ENCODE assay signal across 8 mouse cellular contexts in the genomic region with DNA sequence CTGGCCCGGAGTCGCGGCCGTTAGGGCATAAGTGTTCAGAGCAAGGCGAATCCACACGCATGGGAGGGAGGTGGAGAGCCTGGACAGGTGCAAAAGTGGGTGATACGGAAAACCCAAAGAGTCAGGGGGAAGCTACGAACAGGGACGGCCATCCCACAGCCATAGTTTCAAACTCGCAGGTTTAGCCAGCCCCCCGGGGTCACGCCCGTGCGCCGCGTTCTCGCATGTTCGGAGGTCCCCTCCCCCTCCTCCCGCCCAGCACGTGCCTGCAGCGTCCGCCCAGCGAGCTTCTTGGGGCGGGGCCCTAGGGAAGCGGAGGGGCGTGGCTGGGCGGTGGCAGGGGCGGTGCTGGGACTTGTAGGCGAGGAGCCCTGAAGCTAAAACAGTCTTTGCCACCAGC. TPM values are rescaled to one million over a fixed set of nuclear protein-coding genes. Genes with fewer than 3 reads are reported as not detected.
A peak's percentile ranks its signal among the peaks of the same experiment; 100 is the strongest.
DNase-seq lines count a peak whose midpoint lies in the region; ATAC-seq and TF ChIP-seq lines count a peak whose summit lies in the region.

No protein-coding gene starts in this region.

- H3K4me1 ChIP-seq in E14TG2a.4 (replicated peaks; ENCODE audit: low read depth, low read length), result peaks cover 56% of the 10 kb centered on the region
- peaks cover 8% of the 10 kb centered on the region for H3K4me1 ChIP-seq in forebrain, postnatal 0 days (ENCODE audit: insufficient read depth)
- peaks cover 49% of the 10 kb centered on the region for H3K4me1 ChIP-seq in lung, embryonic 15.5 days
- H3K4me1 ChIP-seq in olfactory bulb, adult 2 months (ENCODE audit: control insufficient read depth, insufficient read depth, low read length), result peaks cover 26% of the 10 kb centered on the region

- peak; percentile 75 for ATAC-seq in forebrain, postnatal 0 days
- peak; percentile 79; the same call in 1 of the 2 replicates for ATAC-seq in lung, embryonic 15.5 days (ENCODE audit: borderline replicate concordance, extremely low read depth, low FRiP score, low TSS enrichment)

- peak overlapping the region; percentile 33 for H3K9ac ChIP-seq in forebrain, postnatal 0 days
- peak overlapping the region; percentile 25 for H3K9ac ChIP-seq in lung, embryonic 15.5 days

- peak; percentile 86 to 90 for DNase-seq in cerebellum, adult 18-20 months
- peak; percentile 83 for DNase-seq in forebrain, postnatal 0 days
- DNase-seq in heart, postnatal 4 days, result peak; percentile 93
- DNase-seq in layer of hippocampus, adult 9-10 months (ENCODE audit: low spot score), result peak; percentile 44
- peak; percentile 90 to 91 for DNase-seq in thymus, adult 18-20 months

- peak overlapping the region; percentile 70 for H3K4me3 ChIP-seq in E14TG2a.4 (replicated peaks; ENCODE audit: low read length)
- peak overlapping the region; percentile 43 for H3K4me3 ChIP-seq in forebrain, postnatal 0 days (ENCODE audit: low read depth, low read length)
- H3K4me3 ChIP-seq in lung, embryonic 15.5 days, result peak overlapping the region; percentile 37
- H3K4me3 ChIP-seq in olfactory bulb, adult 2 months (ENCODE audit: insufficient read depth, low read depth, low read length), result peak overlapping the region; percentile 39

- WGBS in forebrain, postnatal 0 days, result under 1% methylated on average over 29 of the region's 29 CpGs
- under 1% methylated on average over 29 of the region's 29 CpGs for WGBS in lung, embryonic 15.5 days
- WGBS in olfactory bulb, adult 2 months, result 1% methylated on average over 29 of the region's 29 CpGs

- H3K9me3 ChIP-seq in E14TG2a.4 (ENCODE audit: low read length), result no peaks in the 10 kb centered on the region
- H3K9me3 ChIP-seq in forebrain, postnatal 0 days (ENCODE audit: low read length), result no peaks in the 10 kb centered on the region
- H3K9me3 ChIP-seq in lung, embryonic 15.5 days, result no peaks in the 10 kb centered on the region

- no peak for TF ChIP-seq POLR2A in olfactory bulb, adult 2 months (IDR thresholded peaks at IDR 0.05; ENCODE audit: insufficient read depth, low read depth, low read length)

- no peak overlapping the region for H3K27ac ChIP-seq in forebrain, postnatal 0 days (ENCODE audit: low read depth, low read length)
- H3K27ac ChIP-seq in lung, embryonic 15.5 days, result no peak overlapping the region
- H3K27ac ChIP-seq in olfactory bulb, adult 2 months (ENCODE audit: insufficient read depth, low read depth, low read length), result no peak overlapping the region

- peak overlapping the region; percentile 84 for H3K4me2 ChIP-seq in forebrain, postnatal 0 days (ENCODE audit: low read depth)
- H3K4me2 ChIP-seq in lung, embryonic 15.5 days, result peak overlapping the region; percentile 76

- TF ChIP-seq CTCF in E14TG2a.4 (conservative IDR thresholded peaks at IDR 0.05; ENCODE audit: low read length), result no peak
- no peak for TF ChIP-seq CTCF in forebrain, postnatal 0 days (IDR thresholded peaks at IDR 0.05; ENCODE audit: low read depth)
- no peak for TF ChIP-seq CTCF in olfactory bulb, adult 2 months (IDR thresholded peaks at IDR 0.05; ENCODE audit: insufficient read depth, low read depth, low read length)

- H3K27me3 ChIP-seq in E14TG2a.4 (ENCODE audit: insufficient read depth, low read length), result peaks cover 36% of the 10 kb centered on the region
- no peaks in the 10 kb centered on the region for H3K27me3 ChIP-seq in forebrain, postnatal 0 days (ENCODE audit: insufficient read depth, low read length)
- peaks cover 11% of the 10 kb centered on the region for H3K27me3 ChIP-seq in lung, embryonic 15.5 days

- H3K36me3 ChIP-seq in E14TG2a.4 (ENCODE audit: insufficient read depth, low read length), result peaks cover 47% of the 10 kb centered on the region
- H3K36me3 ChIP-seq in forebrain, postnatal 0 days (ENCODE audit: insufficient read depth), result peaks cover 18% of the 10 kb centered on the region
- H3K36me3 ChIP-seq in lung, embryonic 15.5 days, result peaks cover 6% of the 10 kb centered on the region

RNA-seq across cellular contexts. Expression of a gene that starts 0.5 kb away (rescaled TPM):
- total RNA-seq in forebrain, postnatal 0 days (2014; rRNA removed), result 5.9 and 6.6 TPM in 2 replicates
- 11.0 and 14.5 TPM in 2 replicates for polyA plus RNA-seq in forebrain, postnatal 0 days (2015; fragmentation: Nextera tagmentation; extraction: Ambion mirVana)
- total RNA-seq in heart, postnatal 4 days (2021), result 100 to 1,000 TPM; 112 to 126 TPM
- 32.0 and 33.3 TPM in 2 replicates for polyA plus RNA-seq in lung, embryonic 15.5 days (2015; fragmentation: Nextera tagmentation; extraction: Ambion mirVana)
- polyA plus RNA-seq in olfactory bulb, adult 2 months (2012; ENCODE audit: insufficient read depth, insufficient read length, low replicate concordance, missing spikeins), result not detected in 2 replicates

RNA-seq across cellular contexts. Expression of a gene that starts 19.9 kb away (rescaled TPM):
- total RNA-seq in forebrain, postnatal 0 days (2014; rRNA removed), result 103 and 108 TPM in 2 replicates
- 150 and 161 TPM in 2 replicates for polyA plus RNA-seq in forebrain, postnatal 0 days (2015; fragmentation: Nextera tagmentation; extraction: Ambion mirVana)
- 10 to 100 TPM; 55.9 to 60.3 TPM for total RNA-seq in heart, postnatal 4 days (2021)
- 122 and 123 TPM in 2 replicates for polyA plus RNA-seq in lung, embryonic 15.5 days (2015; fragmentation: Nextera tagmentation; extraction: Ambion mirVana)
- not detected in 2 replicates for polyA plus RNA-seq in olfactory bulb, adult 2 months (2012; ENCODE audit: insufficient read depth, insufficient read length, low replicate concordance, missing spikeins)

RNA-seq across cellular contexts. Expression of a gene that starts 42.3 kb away (rescaled TPM):
- 1.1 and 1.3 TPM in 2 replicates for total RNA-seq in forebrain, postnatal 0 days (2014; rRNA removed)
- 0.92 and 1.1 TPM in 2 replicates for polyA plus RNA-seq in forebrain, postnatal 0 days (2015; fragmentation: Nextera tagmentation; extraction: Ambion mirVana)
- not detected for total RNA-seq in heart, postnatal 4 days (2021)
- 0.06 and 0.22 TPM in 2 replicates for polyA plus RNA-seq in lung, embryonic 15.5 days (2015; fragmentation: Nextera tagmentation; extraction: Ambion mirVana)
- not detected in 2 replicates for polyA plus RNA-seq in olfactory bulb, adult 2 months (2012; ENCODE audit: insufficient read depth, insufficient read length, low replicate concordance, missing spikeins)

Comparison
In these comparisons a context has a peak if more than half of its experiments do, and no peak if none do; other contexts are left out.
1. RNA of a gene that starts 19.9 kb away (polyA plus RNA-seq): 150 to 161 TPM in forebrain, postnatal 0 days and 122 to 123 TPM in lung, embryonic 15.5 days; not detected in olfactory bulb, adult 2 months; every median in the first group is over 100 times any median in the second.
2. Peak in every context shown above with its lines, with median percentiles within 50 percentile points of each other: H3K4me3 ChIP-seq and DNase-seq.